Mouse (Mus musculus) induced T-regulatory cell, adult 2 months (primary cell): ENCODE data around the gene Sapcd2.

Experiments used
- DNase-seq: peaks from one replicate; pipeline ENCODE4 v3.0.0-alpha.2; 2012; ENCODE audit warnings: low read depth

Gene Sapcd2

DNA sequence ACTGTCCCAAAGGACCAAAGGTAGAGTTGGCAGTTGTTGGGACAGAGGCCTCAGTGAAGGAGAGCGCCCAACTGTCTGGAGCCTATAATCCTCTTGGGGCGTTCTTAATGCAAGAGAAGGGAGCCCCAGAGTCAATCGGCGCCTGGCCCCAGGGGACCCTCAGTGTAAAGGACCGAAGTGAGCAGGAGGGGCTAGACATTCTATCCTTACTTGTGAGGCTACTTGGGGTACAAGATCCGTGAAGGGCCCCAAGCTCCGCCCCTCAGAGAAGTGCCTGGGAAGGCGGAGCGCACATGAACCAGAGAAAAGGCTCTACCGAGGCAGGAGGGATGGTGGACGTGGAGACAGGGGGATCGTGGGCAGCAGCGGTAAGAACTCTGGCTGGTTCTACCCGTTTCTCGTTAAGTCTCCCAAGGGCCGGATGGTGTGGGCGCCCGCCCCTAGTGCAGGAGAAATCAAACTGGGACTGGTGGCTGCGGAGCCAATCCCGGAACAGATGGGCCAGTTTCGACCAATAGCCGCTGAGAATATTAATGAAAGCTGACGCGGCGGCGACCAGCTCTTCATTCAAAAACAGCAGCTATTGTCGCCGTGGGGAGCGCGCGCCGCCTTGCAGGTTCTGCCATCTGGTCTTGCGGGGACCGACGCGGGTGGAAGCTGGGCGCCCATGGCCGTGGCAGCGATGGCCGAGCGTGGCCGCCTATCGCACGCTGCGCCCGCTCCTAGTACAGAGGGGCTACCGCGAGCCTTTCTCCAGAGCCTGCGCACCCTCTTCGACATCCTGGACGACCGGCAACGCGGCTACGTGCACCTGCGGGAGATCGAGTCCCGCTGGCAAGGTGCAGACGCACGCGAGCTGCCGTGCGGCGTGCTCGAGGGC is at the start of gene Sapcd2:
TSS of gene Sapcd2 (plus strand) at position 558 of the 880 bp plus-strand sequence.
- DNase-seq, result peak; percentile 95

DNA sequence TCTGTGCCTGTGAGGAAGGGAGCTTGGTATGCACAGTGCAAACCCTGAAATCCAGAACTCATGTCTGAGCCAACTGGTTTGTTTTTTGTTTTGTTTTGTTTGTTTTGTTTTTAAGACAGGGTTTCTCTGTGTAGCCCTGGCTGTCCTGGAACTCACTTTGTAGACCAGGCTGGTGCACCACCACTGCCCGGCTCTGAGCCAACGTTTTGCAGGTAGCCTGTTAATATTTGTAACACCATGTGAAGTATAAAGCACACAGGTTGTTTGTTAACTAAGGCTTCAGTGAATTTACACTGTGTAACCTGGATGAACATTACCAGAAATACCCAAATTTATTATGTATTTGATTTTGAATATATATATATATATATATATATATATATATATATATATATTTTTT is 46.1 kb upstream of the Sapcd2 start:
- no peak for DNase-seq

DNA sequence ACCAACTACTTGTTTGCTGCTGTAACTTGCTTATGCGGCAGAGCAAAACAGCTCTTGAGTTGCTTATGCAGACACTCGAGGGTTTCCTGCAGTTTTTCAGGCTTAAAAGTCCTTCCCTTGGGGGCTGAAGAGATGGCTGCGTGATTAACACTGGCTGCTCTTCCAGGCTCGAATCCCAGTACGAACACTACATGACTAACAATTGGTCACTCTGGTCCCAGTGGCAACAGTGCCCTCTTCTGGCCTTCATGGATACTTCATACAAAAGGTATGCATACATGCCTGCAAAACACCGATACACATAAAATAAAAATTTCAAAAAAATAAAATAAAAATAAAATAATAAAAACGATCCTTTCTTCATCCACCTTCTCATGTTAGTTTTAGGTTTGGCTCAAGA is 43.7 kb upstream of the Sapcd2 start:
- peak; percentile 65 for DNase-seq

DNA sequence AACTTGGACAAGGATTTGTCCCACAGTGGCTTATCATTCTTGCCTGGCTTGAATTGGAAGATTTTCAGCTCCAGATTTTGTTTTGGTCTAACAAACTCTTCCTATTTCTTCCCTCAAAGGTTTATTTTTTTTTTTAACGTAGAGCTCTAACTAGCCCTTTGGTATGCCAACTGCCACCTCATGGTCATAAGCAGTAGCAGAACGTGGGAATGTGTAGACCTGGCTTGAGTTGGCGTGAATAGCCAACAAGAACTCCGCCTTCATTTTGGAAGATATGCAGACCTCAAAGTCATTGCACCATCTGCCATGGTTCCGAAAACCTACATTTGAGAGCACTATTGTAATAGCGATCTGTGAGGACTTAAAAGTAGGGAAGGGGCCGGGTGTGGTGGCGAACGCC is 40.7 kb upstream of the Sapcd2 start:
- peak; percentile 17 for DNase-seq

DNA sequence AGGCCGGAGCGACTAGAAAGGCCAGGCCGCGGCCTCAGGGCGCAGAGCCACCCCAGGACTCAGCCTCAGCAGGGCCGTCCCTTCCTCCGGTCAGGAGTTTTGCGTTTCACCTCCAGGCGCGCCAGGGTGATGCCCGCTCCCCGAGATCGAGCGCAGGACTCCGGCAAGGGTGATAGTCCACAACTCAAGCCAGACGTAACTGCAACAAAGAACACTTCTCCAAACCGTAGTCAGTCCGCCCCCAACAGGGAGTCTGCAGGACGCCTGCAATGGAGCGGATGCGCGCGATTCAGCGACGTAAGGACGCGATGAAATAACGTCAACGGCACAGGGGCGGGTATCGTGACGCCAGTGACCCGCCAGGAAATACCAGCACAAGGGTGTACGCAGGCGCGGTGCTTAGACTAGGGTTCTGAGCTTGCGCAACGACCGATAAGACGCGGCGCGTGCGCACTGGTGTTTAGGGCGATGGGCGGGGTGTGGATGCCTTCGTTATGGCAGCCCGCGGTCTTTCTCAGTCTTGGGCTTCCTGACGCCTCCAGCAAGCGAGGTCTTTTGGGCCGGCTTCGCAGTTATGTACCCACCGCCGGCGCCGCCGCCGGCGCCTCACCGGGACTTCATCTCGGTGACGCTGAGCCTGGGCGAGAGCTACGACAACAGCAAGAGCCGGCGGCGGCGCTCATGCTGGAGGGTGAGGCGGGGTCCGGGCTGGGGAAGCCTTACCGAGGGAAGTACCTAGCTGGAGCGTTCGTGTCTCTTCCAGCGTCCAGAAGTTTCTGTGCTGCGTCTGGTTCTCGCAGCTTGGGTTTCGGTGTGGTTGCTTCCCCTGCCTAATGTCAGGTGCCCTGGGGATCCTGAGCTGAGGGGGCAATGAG is 39.6 kb upstream of the Sapcd2 start, which contains the start of gene Man1b1:
TSS of gene Man1b1 (plus strand) at position 53 of the 875 bp plus-strand sequence.
- DNase-seq, result peak; percentile 100

DNA sequence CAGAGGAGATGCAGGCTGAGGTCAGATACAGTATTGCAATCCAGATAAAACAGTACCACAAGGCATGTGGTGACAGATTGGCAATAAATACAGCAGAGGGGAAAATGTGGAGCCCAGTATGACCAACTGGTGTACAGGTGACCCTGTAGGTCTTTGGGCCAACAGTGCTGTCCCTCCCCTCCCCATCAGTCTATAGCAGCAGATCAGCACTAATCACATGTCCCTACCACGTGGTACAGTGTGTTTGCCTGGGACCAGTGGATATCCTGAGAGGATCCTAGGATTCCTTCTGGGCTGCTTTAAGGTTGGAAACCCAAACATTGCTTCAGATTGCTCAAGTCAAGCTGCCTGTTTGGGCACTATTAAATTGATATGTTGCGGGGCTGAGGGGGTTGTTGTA is 38.6 kb upstream of the Sapcd2 start:
- no peak for DNase-seq

DNA sequence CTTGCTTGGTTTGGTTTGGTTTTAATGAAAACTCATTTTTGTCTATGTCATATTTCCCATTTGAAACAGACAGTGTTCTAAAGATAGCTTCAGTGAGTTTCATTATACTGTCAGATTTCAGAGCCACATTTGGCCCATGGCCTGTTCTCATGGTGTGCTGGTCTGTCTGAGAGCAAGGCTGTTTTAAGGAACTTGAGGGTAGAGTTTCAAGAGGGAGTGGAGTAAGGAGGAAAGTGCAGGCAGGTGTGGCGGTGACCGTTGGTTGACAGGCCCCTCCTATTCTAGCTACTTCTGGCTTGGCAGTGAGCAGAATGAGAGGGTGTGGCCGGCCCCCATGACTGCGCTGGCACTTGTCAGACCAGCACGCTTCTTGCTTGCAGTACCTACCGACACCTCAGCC is 33.8 kb upstream of the Sapcd2 start:
- DNase-seq, result no peak

DNA sequence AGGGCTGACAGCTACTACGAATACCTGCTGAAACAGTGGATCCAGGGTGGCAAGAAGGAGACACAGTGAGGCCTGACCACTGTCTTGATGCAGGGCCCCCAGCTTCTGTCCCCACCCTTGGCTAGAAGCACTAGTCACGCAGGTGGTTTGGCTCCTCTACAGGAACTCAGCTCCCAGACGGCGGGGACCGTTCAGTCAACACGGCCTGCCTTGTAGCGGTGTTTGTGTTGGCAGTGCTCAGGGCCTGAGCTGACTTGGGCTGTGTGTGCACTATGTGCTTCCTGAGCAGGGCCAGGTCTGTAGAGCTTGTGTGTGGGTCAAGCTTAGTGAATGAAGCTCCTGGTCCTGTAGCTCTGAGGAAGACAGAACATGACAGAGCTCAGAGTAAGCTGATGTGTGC is 24.0 kb upstream of the Sapcd2 start:
- no peak for DNase-seq

DNA sequence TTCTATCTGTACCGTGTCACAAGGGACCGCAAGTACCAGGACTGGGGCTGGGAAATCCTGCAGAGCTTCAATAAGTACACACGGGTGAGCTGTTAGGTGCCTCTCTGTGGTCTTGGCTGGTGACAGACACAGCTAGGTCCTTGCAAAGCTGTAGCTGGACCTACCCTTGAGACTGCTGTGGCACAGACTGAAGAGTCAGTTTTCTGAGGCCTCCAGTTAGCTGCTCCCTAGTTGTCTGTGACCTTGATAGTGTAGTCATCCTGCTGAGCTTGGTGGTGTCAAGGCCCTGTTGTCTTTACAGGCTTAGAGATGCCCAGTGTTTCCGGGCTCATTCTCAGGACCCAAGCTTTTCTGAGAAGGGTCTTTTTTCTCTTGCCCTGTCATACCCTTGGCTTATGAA is 22.6 kb upstream of the Sapcd2 start:
- DNase-seq, result no peak

DNA sequence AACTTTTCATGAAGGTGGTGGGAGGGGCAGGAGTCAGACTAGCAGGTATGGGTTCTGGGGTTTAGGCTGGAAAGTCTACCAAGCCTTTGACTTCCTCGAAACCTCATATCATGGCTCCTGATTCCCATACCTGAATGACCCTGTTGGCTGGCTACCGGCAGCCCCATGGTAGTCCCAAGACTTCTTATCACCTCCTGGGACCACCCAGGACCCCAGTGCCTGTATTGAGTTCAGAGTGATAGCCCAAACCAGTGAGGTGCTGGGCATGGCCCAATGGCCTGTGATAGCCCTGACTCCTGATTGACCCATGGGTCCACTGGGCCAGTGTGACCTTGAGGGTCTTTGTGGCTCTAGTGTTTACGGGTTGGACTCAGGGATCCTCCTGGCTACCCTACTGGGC is 21.4 kb upstream of the Sapcd2 start:
- no peak for DNase-seq

DNA sequence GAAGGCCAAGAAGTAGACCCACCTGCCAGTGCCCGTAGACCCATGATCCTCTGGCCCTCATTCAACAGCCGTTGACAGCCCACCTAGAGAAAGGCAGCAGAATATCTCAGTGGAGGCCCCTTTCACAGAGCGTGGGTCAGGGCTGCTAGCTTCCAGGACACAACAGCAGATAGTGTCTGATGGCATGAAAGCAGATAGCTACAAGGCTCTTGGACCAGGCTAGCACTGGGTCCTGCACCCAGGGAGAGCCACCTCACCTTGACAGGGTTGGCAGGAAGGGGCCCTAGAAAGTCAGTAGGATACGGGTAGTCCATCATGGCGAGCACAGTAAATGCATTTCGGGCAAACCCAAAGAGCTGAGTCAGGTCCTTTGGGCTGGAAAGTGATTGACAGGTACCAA is 17.9 kb upstream of the Sapcd2 start:
- no peak for DNase-seq

DNA sequence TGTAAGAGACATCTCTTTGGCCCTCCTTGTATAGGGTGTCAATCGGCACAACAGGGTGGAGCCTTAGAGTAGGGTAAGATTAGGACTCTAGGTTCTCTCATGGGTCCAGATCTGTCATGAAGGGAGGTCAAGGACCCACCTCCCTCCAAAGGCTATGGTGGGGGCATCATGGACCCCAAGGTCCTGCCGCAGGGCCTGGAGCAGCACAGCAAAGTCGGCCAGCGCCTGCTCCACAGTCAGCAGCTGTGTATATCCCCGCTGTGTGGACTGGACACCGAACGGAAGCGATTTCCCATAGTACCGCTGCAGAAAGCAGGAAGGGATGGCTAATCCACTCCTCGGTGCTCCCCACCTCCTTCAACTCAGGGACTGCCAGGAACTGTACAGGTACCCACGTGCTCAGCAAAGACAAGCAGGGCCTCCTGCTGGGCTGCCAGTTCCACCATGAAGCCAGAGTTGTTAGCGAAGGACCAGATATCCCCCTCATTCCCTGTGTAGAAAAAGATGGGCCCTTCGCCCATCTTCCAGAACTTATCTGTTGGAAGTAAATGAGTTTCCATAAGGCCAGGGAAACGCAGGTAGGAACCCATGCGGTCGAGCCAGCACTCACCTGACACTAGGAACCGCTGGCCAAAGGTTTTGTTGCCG is 16.6 kb upstream of the Sapcd2 start:
- DNase-seq, result no peak

DNA sequence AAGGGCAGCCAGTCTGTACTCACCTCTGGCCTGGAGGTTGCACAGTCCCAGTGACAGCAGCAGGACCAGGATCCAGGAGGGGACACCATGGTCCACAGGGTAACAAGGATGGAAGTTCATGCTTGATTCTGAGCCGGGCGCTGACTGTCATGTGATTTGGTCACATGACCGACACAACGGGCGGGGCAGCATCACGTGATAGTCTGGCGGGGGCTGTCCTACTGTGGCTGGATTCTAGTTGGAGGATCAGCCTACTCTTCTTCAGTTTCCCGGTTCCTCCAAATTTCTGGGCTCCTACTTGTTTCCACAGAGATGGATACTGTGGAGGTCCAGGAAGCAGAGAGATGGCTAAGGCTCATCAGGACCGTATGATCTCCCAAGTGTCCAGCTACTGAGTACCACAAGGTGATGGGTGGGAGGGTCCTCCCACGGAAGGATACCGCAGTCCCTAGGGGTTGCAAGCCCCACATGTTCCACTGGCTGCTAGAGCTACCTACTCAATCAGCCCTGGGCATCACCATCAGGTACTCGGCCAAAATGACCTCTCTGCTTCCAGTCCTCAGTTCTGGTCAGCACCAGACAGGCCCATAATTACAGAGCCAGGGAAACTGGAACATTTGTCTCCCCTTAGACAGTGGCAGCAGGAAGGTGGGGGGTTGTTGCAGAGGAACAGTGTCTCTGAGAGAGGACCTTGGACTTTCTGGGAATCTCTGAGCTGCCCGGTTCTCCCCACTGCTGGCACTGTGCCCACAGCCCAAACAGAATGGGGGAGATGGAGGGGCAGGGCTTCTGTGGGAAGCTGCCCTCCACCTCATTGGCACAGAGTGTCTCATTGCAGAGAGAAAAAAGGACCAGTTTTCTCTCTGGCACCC is 15.7 kb upstream of the Sapcd2 start, which contains the start of gene Dpp7:
TSS of gene Dpp7 (minus strand) at position 152 of the 872 bp plus-strand sequence.
- DNase-seq, result peak; percentile 84

DNA sequence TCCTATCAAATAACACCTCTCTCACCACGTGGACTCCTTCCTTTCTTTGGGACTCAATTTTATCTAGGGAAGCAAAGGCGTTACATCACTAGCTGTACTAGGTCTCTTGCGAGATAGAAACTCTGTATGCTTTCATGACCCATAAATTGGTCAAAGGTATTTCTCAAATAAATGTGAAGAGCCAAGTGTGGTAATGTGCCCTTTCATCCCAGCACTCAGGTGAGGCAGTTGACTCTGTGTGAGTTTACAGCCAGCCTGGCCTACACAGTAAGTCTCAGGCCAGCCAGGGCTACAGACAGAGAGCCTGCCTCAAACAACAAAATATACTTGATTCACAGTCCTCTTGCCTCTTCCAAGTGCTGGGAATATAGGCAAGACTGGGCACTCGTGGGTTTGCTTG is 12.3 kb upstream of the Sapcd2 start:
- DNase-seq, result no peak

DNA sequence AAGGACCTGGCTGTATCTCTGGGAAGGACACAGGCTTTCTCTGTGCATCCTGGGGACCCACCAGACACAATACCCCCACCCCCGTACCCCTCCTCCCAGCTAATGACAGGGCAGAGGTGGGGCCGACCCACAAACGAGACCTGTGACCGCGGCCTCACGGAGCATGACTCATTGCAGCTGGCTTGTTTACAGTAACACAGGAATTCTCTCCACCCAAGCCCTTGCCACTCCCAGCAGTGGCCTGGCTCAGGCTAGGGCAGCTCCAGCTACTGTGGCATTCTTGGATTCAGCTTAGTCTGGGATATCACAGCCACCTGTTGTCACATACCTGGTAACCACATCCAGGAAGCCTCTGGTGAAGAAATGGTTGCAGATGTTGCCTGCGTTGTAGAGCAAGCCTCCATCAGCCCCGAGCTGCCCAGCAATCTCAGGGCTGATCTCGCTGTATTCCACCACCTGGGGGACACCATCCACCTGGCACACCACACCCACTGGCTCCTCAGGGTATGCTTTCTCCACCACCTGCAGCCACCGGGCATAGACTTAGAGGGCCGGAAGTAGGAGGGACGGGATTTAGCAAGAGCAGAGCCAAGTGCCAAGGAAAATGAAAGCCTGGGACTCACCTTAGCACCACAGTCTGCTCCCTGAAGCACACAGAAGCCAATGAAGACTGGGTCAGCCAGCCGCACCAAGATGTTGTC is 8.5 kb upstream of the Sapcd2 start:
- DNase-seq, result no peak

DNA sequence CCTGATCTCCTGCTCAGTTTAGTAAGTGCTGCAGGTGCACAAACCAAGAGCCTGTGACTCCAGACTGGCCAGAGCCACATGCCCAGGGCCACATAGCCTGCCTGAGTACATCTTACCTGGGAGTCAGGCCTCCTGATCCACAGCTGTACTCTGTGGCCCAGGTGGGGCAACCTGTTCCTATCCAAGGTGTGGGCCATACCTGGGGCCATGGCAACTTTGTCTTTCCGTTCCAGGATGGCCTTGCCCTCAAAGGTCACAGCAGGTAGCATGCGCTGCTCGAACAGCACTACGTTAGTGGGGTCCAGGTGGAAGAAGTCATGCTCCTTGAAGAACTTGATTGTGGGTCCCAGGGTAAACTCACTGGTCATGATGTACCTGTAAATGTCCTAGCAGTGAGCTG is 7.8 kb upstream of the Sapcd2 start:
- no peak for DNase-seq

DNA sequence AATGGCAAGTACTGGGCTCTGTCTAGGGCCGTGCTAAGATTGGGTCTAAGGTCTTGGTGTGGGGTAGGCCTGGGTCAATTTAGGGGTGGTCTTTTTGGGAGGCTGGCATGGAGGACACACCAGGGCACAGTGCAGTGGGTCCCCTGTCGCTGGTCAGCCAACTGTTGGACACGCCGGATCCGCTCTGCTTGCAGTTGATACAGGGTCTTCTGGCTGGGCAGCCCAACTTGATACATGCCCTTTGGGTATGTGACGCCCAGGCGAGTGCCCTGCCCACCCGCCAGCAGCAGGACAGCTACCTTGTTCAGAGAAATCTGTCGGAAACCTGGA is 7.4 kb upstream of the Sapcd2 start:
- DNase-seq, result no peak

DNA sequence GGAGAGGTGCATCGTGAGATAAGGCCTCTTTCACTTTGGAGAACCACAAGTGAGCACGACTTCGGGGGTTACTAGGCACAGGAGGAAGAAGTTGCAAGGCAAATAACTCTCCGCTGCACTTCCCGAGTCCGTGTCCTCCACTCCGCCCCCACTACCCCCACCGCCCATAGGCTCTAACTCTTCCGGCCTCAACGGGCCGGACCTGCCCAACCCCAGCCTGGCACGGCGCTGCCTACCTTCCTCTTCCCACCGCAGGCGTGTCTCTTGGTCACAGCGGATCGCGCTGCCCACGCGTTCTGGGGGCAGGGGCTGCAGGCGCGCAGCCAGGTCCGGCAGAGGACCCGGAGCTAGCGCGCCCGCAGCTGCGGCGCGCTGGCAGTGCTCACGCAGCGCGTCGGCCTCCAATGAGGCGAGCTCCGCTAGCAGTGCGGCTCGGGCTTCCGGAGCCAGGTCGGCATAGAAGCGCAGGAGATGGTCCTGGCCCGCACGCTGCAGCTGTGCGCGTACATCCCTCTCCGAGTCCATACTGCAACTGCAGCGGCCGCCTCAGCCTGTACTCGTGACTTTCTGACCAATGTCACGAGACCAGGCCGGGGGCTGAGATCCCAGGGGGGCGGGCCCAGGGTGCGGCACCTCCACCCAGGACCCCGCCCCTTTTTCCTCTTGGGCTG is 6.9 kb upstream of the Sapcd2 start, which contains the start of gene Uap1l1:
TSS of gene Uap1l1 (minus strand) at position 592 of the 671 bp plus-strand sequence.
- peak; percentile 83 for DNase-seq

DNA sequence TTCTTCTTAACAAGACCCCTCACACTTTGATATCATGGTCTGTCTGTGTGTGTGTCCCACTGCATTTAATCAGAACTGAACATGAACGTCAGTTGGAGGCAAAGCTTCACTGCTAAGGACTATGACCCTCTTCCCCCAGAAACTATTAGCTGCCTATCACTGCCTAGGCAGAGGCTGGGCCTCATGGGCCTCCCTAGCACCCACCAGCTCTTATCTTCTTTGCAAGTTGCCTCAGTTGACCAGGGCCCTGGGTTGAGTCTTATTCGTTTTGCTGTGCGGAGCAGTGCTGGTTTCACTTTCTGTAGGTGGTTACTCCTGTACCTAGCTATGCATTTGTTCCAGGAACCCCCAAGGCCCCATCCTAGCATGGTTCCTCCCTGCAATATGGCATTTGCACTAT is 2.1 kb upstream of the Sapcd2 start:
- peak; percentile 49 for DNase-seq
